Mouse (Mus musculus) retina, postnatal 1 day (tissue): ENCODE measurements around the gene Kcnq4.
A peak's percentile ranks its signal among the peaks of the same experiment; 100 is the strongest.

Experiments used
- DNase-seq: peaks from one replicate; pipeline ENCODE4 v3.0.0-alpha.2; 2012

Gene Kcnq4

DNA sequence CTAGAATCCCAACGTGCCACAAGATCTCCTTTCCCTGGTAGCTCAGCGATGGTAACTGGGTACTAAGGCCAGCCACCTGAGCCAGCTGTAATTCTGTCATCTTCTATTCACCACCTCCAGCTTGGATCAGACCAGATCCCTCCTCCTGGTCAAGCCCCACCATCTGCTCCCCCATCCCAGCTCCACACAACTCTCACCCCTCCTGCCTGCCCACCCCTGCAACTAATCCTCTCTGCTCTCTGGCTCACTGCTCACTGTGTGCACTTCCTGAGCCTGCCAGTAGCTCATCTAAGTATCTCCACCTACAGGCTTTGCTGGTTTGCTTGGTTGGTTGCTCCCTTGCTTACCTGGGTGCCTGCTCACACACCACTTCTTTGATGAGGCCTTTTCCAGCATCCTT lies 26.8 kb downstream of the Kcnq4 start:
- peak; percentile 76 for DNase-seq

DNA sequence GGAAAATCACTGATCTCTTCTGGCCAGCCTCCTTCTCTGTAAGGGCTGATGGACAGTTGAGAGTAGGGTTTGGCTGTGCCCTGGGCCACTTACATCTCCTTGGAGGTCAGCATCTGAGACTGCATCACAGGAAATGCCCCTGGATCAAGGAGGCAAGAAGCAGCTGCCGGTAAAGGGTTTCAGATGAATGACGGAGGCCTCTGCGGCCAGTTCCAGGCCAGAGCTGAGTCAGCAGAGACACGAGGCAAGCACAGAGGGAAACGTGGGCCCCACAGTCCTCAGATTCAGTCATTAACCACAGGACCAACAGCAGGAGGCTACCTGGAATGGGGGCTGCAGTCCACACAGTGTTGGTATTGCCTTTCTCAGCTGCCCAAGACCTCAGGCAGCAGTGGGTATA lies 29.3 kb downstream of the Kcnq4 start:
- no peak for DNase-seq

DNA sequence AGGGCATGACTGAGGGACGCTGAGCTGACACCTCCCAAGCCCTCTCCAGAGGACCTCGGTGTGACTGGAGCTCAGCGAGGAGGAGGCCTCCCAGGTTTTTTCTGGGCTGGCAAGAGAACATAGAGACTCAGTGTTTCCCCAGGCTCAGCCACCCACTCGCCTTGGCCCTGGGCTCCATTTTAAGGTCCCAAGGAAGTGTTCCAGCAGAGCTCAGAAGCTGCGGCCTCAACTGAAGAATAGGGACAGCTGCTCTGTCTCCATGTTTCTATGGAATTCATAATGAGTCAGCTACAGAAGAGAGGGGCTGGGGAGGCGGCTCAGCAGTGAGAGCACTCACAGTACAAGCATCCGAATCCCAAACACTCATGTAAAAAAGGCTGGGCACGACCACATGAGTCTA lies 30.8 kb downstream of the Kcnq4 start:
- no peak for DNase-seq

DNA sequence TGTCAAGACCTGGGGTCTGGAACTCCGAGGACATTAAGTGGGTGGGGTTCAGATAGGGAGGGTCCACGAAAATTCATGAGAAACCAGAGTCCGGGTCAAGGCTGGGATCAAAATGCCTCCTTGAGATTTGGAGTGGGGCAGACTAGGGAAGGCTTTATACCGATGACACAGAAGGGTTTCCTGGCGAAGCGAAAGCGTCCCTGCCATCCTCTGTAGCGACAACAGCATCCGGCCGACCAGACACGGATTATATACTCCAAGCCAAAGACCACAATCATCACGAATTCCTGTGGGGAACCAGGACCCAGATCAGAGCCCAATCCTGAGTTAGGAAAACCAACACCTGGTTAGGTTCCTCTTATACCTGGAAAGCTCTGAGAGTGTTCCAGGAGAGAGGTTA lies 31.6 kb downstream of the Kcnq4 start:
- DNase-seq = no peak

DNA sequence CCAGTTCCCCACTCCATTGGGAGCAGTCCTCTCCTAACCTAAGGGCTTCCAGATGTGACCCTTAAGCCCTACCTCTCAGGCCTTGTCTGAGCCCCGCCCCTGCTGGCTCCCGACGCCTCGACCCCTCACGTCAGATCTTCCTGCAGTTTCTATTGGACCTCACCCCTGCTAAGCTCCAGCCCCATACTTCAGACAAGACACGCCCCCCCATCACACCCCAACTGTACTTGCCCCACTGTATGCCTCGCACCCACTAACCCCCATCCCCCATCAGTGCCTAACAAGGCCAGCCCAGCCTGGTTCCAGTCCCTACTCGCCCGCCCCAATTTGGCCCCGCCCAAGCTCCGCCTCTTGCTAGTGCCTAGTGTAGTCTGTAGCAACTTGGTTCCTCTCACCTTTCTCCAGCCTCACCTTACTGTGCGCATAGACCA lies 32.3 kb downstream of the Kcnq4 start:
- DNase-seq = peak; percentile 78

DNA sequence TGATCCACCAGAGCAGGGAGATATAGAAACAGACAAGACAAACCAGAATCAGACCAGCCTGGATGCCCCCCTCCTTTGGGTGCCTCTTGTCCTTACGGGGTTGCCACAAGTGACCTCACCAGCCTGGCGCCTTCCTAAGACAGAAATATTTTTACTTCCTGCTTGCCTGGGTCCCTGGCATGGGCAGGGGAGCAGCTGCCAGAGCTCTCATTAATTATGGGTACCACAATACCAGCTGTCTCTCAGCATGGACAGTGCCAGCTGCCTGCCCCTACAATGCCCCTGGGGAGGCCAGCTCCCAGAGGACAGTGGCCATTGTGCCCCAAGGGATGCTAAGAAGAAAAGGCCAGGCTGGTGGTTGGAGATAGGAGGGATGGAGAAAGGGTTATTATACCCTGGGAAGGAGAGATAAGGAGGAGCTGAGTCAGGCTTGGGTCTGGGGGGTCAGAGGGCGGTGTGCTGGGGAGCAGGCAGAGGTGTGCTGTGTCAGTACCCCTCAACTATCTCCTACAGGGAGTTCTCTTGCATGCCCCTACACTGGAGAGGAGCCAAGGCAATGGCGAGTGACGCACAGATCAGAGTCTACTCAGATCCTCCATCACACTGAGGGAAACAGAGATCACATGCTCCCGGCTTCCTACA lies 34.4 kb downstream of the Kcnq4 start:
- peak; percentile 86 for DNase-seq

DNA sequence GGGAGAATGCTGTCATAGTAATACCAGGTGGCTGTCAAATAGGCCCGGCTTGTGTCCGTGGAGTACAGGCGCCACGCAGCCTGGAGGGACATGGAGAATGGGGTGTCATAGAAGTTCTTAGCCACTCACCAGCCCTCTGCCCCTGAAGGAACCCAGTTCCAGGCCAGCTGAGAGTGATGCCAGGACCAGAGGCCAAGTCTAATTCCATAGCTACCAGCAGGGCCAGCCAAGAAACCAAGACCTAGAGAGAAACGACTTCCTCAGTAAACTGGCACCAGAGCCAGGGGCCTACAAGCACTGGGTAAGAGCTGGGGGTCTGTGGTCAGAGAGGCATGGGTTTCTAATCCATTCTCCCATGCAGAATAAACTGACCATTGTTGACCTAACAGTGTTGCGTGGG lies 35.4 kb downstream of the Kcnq4 start:
- DNase-seq = no peak

DNA sequence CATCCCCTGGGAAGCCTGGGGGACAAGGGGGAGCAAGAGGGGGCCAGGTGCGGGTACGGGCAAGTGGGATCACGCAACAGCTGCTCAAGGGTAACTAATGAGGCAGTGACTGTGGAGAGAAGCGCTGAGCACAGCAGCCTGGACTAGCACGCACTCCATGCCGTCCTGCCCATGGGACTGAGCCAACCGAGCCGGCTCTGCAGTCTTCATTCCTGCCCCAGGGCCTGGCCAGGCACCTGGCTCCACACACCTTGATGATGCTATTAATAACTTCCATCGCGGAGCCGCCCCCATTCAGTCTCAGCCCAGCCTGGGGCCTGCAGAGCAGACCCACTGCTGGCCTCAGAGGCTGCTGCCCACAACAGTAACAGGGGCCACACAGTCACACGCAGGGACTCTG lies 36.2 kb downstream of the Kcnq4 start:
- DNase-seq = no peak

DNA sequence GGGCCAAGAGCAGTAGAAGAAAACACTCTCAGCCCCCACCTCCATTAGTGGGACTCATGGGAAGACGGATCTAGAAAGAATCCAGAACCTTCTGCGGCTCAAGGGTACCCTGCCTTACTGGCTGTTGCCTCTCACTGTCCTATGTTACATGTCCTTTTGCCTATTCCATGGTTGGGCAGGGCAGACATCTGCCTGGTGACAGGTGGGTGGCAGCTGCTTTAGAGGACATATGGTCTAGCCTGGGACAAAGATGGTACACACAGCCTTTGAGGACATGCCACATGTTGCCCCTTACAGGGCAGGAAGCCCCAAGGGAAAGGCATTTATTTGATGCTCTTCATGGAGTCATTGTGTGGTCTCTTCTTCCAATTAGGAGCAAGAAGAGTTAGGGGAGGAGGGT lies 45.9 kb downstream of the Kcnq4 start:
- no peak for DNase-seq

DNA sequence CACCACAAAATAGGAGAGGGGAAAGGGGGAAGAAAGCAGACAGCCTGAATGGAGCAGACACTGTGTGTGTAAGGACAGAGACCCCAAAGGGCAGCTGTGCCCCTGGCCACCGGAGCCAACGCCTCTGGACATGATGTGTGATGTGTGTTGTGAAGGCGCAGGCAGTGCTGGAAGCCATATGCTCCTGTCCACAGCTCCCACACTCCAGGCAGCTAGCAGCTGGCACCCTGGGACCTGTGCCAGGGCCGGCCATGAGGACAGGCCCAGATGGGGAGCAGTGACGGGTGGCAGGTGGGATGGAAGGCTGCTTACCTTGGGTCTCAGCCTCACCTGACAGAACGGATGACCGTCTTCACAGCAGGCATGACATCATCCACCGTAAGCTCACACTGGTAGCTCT lies 46.4 kb downstream of the Kcnq4 start:
- peak; percentile 21 for DNase-seq

DNA sequence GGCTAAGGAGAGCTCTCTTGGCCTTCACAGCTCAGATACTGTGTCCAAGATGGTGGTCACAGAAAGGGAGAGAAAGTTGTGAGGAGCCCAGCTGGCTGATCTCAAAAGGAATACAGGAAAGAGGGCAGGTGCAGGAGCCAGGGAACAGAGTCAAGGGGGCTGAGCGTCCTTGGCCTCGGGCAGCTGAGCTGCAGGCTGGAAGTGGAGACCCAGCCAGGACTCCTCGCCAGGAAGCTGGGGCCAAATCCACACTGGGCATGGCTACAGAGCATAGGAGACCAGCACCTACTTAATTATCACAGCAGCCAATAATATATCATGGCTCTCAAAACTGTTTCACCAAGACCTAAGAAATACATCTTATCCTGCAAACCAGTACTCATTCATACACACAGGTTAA lies 47.2 kb downstream of the Kcnq4 start:
- no peak for DNase-seq

DNA sequence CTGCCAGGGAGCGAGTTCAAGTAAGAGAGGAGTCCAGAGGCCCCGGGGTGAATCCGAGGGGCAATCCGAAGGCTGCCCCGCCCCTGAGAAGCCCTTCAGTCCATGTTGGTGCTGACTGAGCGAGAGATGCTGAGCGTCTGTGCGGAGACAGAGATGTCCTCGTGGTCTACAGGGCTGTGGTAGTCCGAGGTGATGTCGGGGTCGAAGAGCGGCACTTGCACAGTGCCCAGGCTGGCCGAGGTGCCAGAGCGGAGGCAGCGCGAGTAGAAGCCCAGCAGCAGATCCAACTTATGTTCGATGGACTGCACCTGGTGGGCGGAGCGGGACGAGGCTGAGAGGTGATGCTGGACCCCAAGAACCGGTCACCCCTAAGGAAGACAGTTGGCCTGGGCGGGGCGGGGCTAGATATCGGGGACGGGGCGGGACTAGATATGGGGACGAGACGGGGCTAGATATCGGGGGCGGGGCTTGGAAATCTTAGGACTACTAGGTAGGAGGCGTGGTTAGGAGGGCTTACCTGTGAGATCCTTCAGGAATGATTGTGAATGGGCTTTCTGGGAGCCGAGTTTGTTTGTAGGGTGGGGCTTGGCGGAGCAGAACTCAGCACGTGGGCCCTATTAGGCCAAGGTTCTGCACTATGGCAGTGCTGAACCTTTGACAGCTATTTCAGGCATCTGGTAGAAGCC lies 50.5 kb downstream of the Kcnq4 start:
- peak; percentile 34 for DNase-seq

DNA sequence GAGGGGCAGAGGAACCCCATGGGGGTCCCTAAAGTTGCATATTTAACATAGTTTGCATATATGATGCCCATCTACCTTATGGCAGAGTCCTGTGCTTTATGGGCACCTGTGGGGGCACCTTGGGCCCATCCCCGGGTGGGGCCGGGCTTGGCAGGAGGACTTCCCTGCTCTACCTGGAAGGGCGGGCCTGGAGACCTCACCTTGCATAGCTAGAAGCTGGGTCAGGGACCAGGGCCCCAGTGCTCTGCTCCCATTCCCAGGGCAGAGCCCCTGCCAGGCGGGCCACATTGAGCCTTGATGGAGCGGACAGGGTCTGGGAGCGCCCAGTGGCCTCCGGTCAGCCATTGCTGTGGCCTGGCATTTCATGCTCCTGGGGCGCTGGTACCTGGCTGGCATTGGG lies 51.1 kb downstream of the Kcnq4 start:
- DNase-seq = no peak

DNA sequence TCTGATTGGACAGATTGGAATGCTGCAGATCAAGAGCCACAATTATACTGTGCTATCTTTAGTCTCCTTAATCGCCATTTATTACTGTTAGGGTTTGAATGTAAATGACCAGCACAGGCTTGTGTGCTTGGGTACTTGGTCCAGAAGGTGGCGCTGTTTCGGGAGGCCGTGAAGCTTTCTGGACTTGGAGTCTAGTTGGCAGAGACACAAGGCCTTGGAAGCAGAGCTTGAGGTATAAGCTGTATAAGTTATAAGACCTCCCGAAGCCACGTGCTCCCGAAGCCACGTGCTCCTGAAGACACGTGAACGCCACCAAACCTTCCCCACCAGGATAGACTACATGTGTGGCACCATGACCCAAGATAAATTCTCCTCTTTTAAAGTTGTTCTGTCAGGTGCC lies 55.7 kb downstream of the Kcnq4 start:
- peak; percentile 74 for DNase-seq

DNA sequence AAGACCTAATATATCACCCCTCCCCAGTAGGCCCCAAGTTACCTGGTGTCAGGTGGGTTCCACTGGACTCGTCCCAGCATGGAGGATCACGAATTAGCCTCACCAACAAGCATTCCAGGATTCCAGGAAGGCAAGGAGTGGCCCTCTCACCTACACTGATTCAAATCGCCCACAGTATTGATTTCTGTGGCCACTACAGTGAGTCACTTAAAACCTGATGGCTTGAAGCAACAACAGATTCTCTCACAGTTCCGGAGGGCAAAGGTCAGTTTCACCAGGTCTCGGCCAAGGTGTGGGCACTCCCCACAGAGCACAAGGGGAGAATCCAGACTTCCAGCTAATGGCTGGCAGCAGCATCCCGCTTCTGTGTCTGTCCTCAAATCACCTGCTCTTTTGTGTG lies 59.1 kb downstream of the Kcnq4 start:
- no peak for DNase-seq

DNA sequence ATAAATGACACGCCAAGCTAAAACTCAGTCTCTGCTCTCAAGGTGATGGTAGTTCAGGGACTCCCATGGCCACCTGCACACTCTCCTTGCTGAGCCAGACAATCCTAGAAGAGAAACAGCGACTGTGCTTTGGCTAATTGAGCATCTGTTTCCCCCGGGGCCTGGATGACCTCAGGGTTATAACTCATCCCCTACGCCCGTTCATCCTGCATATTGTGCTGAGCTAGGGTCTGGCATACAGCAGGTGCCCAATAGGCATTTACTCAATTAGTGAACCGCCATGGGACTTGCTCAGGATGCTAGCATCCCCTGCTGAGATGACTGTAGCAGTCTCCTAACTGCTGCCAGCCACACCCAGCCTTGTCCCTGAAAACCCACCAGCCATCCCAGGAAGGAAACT lies 61.1 kb downstream of the Kcnq4 start:
- no peak for DNase-seq

DNA sequence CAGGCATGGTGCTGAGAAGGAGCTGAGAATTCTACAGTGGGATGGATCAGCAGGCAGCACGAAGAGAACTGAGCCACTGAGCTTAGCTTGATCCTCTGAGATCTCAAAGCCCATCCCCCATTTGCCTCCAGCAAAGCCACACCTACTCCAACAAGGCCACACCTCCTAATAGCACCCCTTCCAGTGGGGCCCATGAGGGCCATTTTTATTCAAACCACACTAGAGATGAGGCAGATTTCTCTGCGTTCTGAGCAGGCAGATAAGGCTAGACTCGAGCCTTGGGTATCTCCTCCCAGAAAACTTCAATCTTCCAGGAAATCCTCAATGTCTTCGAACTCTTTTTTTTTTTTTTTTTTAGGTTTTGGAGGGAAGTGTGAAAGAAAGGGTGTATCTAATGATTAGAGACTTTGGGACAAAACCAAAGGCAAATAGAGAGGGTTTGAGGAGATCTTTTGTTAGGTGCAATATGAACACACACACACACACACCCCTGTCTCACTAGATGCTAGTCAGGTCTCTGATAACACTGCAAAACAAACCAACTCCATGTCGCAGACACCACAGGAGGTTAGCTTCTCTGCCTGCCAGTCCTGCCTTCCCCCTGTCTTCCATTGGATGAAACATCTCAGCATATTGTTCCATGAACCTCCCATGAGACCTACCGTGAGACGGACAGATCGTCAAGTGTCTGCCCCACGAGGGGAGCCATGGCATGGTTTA lies 65.0 kb downstream of the Kcnq4 start:
- peak; percentile 23 for DNase-seq

DNA sequence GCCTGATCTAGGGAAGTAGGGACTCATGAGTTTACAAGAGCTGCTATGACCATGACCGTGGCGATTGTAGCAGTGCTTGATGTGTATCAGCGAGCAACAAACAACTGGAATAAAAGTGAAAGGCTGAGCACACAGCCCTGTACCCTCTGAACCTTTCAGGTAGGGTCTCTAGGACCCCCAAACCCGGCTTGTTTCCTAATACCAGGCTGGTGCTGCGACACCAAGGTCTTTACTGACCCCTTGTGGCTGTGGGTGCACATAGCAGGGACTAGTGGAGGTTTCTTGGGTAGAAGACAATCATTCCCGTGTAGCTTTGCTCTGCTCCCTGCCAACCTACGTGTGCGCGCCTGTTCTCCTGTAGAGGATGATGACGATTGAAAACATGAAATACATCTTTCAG lies 66.2 kb downstream of the Kcnq4 start:
- DNase-seq = peak; percentile 71

DNA sequence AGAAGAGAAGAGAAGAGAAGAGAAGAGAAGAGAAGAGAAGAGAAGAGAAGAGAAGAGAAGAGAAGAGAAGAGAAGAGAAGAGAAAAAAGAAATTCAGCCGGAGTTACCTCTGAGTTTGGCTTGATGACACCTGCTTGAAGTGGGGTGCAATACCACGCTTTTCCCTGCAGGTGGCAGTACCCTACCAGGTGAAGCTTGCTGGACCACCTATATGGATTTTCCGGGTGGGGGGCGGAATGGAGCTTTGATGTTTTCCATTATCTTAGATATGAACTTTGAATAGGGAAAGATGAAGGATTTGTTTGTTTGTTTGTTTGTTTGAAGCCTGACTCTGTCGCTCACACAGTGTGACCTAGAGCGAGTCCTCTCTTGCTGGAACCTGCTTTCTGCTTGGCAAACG lies 67.5 kb downstream of the Kcnq4 start:
- DNase-seq = peak; percentile 51

DNA sequence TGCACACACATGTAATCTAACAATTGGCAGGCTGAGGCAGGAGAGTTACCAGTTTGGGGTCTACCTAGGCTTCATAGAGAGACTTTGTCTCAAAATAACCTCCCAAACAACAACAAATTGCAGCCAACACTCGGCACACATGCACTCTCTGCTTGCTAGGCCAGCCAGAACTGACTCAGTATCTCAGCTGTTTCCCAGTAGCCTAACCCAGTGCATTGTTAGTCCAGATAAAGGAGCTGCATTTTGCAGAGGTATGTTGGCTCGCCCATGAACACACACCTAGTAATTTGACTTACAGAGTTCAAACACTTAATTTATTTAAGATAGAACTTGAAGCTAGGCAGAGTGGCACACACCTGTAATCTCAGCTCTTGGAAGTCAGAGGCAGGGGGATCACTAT lies 72.8 kb downstream of the Kcnq4 start:
- DNase-seq = no peak

DNA sequence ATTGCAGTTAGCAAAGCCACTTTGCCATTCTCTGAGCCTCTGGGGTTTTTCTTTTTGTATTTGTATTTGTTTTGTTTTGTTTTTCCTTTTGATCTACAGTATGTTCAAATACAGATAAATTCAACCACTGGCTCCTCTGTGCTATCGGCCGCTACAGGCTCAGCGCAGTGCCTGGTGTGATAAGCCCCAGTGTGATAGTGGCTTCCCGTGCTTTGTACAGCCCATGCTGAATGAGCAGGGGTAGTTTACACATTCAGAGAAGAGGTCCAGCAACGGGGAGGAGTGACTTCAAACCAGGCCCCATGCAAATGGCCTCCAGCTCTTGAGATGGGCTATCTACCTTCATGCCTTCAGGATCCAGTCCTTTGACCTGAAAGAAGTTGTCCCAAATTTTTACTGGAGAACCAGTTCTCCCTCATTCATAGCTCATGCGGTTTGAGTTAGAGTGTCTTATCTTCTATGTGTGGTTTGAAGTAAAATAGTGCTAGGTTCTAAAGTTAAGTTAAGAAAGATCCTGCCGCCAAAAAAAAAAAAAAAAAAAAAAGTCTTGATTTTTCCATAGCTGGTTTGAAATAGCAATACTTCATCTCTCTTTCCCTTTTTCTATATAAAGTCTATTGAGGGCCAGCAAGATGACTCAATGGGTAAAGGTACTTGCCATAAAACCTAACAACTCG lies 73.5 kb downstream of the Kcnq4 start:
- no peak for DNase-seq

DNA sequence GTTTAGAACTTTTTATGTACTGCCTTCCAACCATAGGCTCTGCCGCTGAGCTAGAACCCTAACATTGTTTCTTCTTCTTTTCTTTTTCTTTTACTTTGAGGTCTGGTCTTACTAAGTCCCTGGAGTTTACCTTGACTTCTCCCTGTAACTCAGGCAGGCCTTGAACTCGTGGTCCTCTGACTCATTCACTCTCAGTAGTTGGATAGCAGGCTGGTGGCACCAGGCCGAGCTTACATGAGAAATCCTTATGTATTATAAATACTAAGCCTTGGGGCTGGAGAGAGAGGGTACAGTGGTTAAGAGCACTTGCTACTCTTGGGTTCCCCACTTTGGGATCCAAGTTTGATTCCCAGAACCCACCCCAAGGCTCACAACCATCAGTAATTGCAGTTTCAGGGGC lies 74.8 kb downstream of the Kcnq4 start:
- no peak for DNase-seq

DNA sequence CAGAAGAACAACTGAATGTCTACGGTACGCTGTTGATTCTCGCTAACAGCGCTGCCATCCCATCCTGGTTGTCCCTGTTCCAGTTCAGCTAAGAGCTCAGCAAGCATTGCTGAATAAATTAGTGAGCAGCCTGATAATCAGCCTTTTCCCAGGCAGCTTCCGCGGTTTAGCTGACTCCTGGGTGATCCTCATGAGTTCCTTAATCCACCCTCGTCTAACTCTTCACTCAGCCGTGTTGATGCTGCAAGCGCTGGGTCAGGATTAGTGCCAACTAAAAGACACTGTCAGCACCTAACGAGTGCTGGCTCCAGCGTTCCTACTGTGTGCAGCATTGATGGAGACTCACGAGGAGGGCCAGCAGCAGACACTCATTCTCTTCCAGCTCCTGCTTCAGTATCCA lies 77.4 kb downstream of the Kcnq4 start:
- peak; percentile 76 for DNase-seq

DNA sequence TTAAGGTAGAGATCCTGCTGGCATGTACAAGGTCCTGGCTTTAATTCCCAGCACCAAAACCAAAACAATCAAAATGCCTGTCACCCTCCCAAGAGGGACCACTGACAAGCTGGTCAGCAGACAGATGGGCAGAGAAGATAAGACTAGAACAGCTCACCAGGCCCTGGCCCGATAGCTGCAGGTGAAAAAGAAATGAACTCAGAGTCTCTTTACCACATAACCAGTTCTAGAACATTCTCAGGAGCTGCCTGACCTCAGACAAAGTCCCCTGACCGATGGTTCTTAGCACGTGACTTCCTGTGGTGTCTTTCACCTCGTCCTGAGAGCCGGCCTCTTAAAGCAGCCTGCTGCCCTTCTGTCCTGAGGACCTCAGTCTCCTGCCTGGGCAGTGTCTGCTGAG lies 78.8 kb downstream of the Kcnq4 start:
- DNase-seq = no peak
